Mouse (Mus musculus) regulatory T cell (primary cell): ENCODE measurements around the gene Icmt.

Experiments used
- in situ Hi-C: fragments of 300-600 bp; cut with MboI, MseI; formaldehyde crosslinking; loops from one replicate; pipeline ENCODE4 v1.15.1; 2025; ENCODE audit warnings: high pct_unique_total_duplicates

The Icmt gene

DNA sequence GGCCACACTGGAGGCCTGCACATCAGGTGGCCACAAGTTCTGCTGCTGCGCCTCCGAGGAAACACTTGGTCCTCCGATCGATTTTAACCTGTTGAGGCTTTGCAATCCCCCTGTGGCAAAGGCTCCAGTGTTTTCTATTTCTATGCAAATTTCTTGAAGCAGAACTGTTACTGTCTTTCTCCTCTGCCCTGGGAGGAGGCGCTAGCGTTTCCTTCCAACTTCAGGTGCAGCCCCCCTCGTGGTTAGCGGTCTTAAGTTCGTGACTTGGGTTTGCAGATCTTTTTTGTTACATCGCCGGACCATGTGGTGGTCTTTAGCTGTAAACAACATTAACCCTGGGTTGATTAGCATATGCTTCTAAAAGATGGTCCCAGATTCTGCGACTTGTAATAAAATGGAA, 36.6 kb downstream of the Icmt start:
- in situ Hi-C loops = no loop called here

DNA sequence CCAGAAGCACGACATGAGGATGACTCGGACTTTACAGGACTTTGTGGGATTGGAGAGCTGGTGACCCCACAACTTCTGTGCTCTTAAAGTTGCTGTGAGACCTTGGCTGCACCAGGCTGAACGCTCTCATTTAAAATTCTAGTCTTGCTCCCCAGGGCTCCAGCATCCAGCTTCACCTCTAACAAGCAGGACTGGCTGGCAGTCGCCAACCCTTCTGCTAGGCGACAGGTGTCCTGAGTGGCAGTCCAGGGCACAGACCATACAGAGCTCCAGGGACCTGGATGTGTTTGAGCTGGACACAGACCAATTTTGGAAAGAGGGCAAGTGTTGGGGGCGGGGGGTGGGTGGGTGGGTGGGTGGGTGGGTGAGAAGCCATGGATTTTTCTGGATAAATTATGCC, 40.7 kb downstream of the Icmt start:
- in situ Hi-C loops = no loop called here

DNA sequence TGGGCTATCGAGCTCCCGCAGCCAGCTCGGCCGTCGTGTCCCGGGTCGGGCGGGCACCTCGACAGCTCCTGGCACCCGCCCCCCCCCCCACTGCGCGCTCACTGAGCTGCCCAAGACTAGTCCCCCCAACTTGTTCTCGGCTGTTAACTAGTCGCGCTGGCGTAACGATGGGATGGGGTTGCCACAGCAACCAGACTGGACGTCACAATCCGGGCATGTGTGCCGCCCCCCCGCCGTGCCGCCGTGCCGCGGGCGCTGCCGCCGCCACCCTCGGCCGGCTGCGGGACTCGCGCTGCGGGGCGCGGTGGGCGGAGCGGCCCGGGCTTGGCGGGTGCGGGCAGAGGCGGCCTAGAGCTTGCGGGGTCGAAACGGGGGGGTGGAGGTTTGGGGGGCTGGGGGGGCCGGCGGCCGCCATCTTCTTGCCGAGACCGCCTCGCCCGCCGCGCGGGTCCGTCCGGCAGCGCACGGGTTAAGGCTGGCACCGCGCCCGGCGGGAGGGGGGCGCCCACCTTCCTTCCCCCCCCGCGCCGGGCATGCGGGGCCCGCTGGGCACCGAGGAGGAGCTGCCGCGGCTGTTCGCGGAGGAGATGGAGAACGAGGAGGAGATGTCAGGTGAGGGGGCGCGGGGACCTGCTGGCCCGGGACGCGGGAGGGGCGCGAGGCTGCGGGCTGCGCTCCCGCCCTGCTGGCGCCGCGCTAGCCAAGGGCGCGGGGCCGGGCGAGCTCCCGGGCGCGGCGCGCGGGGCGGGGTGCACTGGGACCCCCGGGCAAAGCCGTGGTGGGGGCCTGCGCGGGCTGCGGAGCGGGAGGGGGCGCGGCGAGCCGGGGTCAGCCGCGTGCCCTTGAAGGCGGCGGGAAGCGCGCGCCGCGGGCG, 41.6 kb downstream of the Icmt start, which contains the start of gene Chd5:
TSS of gene Chd5 (plus strand) at position 233 of the 874 bp plus-strand sequence.
- in situ Hi-C loops = no loop called here

DNA sequence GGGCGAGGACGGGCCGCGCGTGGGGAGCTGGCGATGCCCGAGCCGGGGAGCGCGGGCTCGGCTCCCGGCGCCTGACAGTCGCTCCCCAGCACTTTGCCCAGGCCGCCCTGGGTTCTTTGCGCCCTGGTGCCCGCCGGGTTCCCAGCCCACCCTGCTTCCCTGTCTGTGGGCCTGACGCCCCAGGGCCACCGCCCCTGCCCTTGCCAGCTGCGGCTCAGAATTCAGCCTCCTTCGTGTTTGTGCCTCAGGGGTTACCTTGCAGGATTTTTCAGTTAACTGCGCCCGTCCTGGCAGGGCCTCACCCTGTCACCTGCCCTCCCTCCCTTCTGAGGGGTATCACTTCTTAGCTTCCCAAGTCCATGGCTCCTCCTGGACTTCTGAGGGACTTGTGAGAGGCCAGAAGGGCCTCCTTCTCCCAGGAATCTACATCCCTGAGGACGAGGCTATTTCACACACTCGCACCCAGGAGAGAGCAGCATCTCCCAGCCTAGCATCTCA, 42.3 kb downstream of the Icmt start:
- in situ Hi-C loops = no loop called here

DNA sequence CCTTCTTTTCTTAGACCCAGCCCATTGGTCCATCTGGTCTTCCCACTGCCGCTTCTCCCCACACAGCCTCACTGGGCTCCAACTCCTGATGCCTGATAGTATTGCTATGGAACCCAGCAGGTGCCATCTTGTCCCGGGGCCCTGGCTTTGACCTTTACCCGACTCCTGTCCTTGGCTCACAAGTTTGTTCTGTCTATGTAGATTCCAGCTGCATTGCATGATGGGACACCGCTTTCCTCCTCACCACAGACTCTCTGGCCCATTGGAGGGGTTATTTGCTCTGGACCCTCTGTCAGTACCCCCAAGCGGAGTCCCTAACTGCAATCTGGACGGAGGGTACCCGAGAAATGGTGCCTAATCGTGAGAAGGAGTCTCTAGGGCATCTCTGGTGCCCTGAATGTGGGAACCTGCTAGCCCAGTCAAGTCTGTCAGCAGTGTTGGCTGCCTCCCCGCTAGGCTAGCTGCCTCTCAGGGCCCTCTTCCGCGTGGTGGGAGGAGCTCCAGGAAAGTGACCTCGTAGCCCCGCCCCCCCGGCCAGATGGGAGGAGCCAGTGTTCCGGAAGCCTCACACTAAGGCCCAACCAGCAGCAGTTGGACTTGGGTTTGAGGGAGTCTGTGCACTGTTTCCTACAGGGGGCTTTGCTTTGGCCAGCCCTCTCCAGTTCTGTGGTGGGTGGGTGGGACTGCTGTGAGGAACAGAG, 43.7 kb downstream of the Icmt start:
- in situ Hi-C loops = loop anchor here (5.0 kb wide), 1 partner anchor 47 kb away; no protein-coding TSS in a partner anchor

DNA sequence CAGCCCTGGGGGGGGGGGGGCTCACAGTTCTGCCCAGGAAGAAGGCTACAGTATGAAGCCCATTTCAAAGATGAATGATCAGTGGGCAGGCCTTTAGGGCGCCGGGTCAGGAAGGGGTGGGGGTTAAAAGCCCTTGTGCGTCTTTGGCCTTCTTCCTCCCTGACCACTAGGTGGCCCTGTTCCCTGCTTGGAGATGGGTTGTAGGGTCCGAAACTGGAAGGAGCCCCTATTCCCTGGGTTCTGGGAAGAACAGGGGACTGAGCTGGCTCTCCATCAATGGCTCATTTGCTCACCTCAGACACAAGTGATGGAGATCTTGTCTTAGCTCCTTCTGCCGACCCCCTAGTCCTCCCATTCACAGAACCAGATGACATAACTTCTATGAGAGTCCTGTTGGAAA, 46.3 kb downstream of the Icmt start:
- in situ Hi-C loops = loop anchor here (5.0 kb wide), 1 partner anchor 44 kb away; no protein-coding TSS in a partner anchor

DNA sequence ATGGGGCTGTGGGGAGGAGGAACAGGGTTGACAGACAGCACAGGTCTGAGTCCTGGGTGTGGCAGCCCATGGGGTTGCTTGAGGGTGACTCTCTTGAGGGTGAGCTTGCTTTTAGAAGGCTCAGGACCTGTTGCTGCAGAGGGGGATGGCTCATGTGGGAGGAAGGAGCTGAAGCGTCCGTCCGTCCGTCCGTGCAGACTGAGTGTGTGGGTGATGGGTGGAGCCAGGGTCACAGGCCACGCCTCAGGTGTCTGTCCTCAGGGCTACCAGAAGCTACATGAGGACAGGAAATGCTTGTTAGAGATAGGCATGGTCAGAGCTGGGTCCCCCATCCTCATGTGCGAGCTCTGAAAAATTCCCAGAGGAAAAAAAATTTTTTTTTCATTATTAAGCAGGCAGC, 47.6 kb downstream of the Icmt start:
- in situ Hi-C loops = loop anchor here (5.0 kb wide), 1 partner anchor 43 kb away; no protein-coding TSS in a partner anchor

DNA sequence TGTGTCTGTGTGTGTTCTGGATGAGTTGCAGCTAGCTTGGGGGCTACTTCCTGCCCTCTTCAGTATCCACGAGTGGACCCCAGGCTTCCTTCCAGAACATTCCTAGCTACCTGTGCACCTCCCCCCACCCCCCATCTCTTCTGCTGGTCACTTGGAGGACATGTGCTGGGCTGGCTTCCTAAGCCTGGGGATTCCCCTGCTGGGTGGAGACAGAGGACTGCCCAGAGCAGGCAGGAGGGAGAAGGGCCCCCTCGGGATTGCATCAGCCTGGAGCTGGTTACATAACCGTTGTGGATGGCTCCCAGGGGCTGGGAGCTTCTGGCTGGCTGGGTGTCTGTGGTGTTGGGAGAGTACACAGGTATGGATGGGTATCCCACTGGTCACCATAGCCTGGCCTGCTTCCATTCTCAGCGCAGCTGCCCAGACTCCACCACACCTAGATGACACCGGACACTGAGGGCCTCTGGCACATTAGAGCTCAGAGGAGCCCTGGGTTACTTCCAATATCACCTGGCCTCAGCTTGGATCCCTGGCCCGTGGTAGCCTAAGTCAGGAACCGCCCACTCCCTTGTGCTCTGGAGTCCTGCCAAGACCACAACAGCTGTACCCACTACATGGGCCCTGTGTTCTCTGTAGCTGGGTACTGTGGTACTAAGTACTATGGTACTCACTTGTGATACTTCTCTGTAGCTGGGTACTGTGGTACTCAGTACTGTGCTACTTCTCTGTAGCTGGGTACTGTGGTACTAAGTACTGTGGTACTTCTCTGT, 48.3 kb downstream of the Icmt start:
- in situ Hi-C loops = no loop called here

DNA sequence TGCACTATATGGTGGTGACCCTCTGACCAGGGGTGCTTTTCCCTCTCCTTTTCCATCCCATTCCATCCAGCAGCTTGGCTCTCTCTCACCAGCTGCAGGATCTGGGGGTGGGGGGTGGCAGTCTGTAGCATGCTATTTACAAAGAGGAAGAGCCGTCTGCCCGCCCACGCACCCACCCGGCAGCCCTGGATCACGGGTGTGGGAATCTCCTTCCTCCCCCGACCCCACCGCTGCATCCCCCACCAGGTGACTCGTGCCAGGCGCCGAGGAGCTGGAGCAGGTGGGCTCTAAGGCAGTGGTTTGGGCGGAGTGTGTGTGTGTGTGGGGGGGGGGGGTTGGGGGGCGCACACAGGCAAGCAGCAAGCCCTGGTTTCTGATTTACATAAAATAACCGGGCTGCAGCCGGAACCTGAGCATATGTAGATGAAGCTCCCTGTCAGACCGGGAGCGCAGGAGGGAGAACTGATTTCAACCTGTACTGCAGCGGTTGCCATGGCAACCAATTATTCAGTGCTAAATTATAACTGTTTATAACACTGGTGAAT, 52.9 kb downstream of the Icmt start:
- in situ Hi-C loops = no loop called here

DNA sequence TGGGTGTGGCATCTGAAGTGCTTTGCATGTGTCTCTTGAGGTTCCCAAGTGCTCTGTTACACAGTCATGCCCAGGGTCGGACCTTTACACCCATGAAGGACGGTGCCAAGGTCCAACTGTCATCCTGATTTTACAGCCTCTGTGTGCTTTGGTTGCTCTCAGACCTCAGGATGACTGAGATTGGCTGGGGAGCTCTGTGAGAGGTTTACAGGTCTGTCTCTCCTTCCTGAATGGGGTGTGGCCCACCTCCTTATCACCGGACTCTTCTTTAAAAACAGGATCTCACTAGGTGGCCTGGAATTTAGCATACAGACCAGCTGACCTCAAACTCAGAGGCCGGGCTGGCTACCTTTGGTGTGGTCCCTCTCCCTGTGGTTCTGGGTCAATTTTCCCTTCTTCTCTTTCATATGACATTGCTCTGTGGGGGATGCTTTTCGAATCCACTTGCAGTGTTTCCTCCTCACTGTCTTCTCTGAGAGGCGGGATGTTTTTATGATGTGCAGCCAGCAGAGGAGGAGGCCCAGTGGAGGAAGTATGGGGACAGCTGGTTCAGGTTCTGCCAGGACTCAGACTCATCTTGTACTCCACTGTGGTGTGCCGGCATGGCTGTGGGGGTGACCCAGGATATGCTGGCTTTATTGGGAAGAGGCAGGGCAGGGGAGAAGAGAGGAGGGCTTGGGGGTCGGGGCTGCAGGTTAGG, 53.8 kb downstream of the Icmt start:
- in situ Hi-C loops = no loop called here

DNA sequence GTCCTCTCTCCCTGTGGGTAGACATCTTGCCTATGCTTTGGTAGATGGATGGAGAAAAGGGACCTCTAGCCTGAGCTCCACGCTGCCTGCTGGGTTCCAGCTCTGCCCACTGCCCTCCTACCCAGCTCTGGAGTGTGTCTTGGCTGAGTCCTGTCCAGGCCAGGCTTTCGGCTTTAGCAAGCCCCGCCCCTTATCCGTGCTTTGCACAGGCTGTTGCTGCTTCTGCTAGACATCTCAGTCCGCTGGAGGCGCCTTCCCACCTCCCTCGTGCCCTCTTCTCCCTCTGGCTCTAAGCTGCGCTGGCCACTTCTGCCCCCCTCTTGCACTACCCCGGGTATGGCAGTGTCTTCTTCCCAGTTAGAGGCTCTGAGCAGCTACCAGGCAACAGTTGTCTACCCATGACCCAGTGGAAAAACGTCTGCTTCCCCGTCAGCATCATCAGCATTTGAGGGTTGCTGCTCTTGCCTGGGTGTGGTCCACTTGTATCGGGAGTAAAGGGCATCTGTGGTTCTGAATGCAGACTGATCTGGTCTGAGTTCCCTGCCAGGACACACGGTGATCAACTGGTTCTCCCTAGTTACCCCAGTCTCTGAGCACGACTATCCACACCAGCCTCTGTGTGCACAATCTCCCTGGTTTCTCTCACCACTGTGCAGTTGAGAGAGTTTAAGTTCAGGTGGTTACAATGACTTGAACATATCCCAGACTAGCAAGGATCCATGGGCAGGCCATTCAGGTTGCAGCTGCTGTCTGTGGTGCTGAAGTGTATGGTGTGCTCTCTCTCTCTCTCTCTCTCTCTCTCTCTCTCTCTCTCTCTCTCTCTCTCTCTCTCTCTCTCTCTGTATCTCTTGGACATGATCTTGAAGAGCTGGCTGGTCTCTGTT, 54.6 kb downstream of the Icmt start:
- in situ Hi-C loops = no loop called here

DNA sequence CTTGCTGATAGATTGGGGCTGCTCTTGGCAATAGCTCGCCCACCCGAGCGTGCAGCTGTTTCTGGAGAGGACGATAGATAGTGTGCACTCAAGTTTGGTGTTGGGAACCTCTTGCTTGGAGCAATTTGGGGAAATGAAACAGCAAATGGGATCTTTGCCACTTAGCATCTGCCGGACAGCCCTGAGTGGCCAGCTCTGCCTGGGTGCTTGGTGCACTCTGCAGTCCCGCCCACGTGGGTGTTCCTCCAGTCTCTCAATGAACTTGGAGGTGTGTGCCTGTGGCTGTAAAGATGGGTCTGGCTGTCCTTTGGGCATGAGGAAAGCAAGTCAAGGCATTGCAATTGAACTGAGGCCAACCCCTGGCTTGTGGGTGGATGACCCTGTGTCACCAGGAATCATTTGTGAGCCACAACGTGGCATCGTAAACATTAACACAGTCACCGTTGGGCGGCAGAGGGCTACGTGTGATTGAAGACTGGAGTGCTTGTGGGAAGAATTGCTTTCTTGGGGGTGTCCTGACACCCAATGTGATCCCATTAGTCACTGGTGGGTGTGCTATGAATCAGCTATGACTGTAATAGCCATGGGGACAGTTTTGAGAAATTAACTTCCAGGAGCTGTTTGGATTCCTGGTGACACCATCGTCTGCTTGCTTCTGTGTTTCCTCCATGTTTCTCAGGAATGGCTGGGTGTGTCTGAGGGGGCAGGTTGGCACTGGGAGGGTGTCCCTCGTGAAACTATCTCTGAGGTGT, 57.0 kb downstream of the Icmt start:
- in situ Hi-C loops = no loop called here

DNA sequence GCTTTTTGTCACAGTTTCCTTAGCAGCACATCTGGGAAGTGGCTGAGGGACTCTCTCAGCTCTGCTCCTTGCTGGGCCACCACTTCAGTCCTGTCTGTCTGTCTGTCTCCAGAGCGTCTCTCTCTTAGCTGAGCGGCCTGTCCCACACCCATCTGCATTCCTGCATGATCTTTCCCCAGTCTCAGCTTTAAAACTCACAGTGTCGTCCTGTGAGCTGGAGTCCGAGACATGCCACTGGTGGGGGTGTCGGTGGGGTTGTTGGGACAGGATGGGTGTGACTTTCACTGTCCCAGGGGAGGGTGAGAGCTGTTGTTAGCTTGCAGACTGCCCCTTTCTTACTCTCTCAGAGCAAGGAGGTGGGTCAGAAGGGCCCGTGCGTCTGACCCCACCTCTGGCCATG, 58.6 kb downstream of the Icmt start:
- in situ Hi-C loops = no loop called here
